Mouse (Mus musculus) heart, adult 2 months (tissue): Measurements from ENCODE around the gene Eps15l1.

ENCODE experiments used
- CTCF ChIP-seq: fragments of 200-600 bp; IDR thresholded peaks from 2 replicates; pipeline ENCODE4 v1.8.1; 2022; ENCODE audit warnings: antibody characterized with exemption, mild to moderate bottlenecking, moderate library complexity
- EP300 ChIP-seq: fragments of 200-500 bp; IDR thresholded peaks from 2 replicates; pipeline ENCODE4 v1.6.1; 2011; ENCODE audit warnings: low read depth, low read length, control low read depth; ENCODE audit not compliant: insufficient read depth
- POLR2A ChIP-seq: fragments of 200-500 bp; IDR thresholded peaks from 2 replicates; pipeline ENCODE4 v1.6.1; 2011; ENCODE audit warnings: mild to moderate bottlenecking, low read depth, low read length, control low read depth; ENCODE audit not compliant: insufficient read depth

GRCm38 (mm10) chr8:72402981-72403380 is 18.3 kb downstream of the Eps15l1 start:
- TF ChIP-seq CTCF: no peak
- TF ChIP-seq EP300: no peak
- TF ChIP-seq POLR2A: no peak
